22 mouse cellular contexts compared by ENCODE assay signal in genomic region chr11:55315966-55316365, GRCm38 (mm10). TPM values are rescaled to one million over a fixed set of nuclear protein-coding genes. Genes with fewer than 3 reads are reported as not detected.
DNase-seq lines count a peak whose midpoint lies in the region; ATAC-seq and TF ChIP-seq lines count a peak whose summit lies in the region.
"Had no signal": no experiment of that assay in that cellular context is flagged by ENCODE, and none has a peak within 500 bp of the region (broad histone marks: within the 10 kb centered on the region; RNA-seq: fewer than 3 reads in every experiment).

No protein-coding gene starts in this region.

- ATAC-seq in embryonic facial prominence, embryonic 14.5 days (ENCODE audit: low read depth) = no peak
- ATAC-seq: activated CD4-positive, CD25-positive, alpha-beta regulatory T cell, adult 4 months; forebrain, embryonic 16.5 days; hindbrain, postnatal 0 days; Patski had no signal

- peak; percentile 59 to 70 for DNase-seq in cerebellum, adult 2 months
- no peak for DNase-seq in cerebellum, postnatal 10 days
- DNase-seq in embryonic facial prominence, embryonic 14.5 days (ENCODE audit: low spot score) = peak; percentile 33
- DNase-seq in embryonic facial prominence, embryonic 10.5 days (ENCODE audit: low spot score) = no peak
- DNase-seq in urinary bladder, postnatal 36 days (ENCODE audit: low spot score in 2 of 2) = peak; percentile 19 to 36
- DNase-seq in urinary bladder, postnatal 4 days (ENCODE audit: low spot score in 2 of 2) = no peak
- no peak for DNase-seq in spleen, adult 12 weeks (ENCODE audit: low spot score)
- DNase-seq: adrenal gland, postnatal 14 days; embryo, embryonic 11 days; gastrocnemius, postnatal 10 days; heart, adult 18-20 months; heart, postnatal 10 days; heart, postnatal 4 days had no signal

- TF ChIP-seq POLR2A in cerebellum, adult 2 months (IDR thresholded peaks at IDR 0.05; ENCODE audit: borderline replicate concordance, insufficient read depth, low read length) = no peak

- no peaks in the 10 kb centered on the region for H3K9me3 ChIP-seq in embryonic facial prominence, embryonic 14.5 days (ENCODE audit: control insufficient read depth, low read length)
- H3K9me3 ChIP-seq in embryonic facial prominence, embryonic 10.5 days = no peaks in the 10 kb centered on the region
- H3K9me3 ChIP-seq: embryonic facial prominence, embryonic 12.5 days; forebrain, embryonic 12.5 days; heart, embryonic 10.5 days; hindbrain, embryonic 13.5 days had no signal

- no peak for TF ChIP-seq CTCF in cerebellum, adult 2 months (IDR thresholded peaks at IDR 0.05; ENCODE audit: borderline replicate concordance, insufficient read depth, low read depth, low read length)

- H3K4me3 ChIP-seq in cerebellum, adult 2 months (replicated peaks; ENCODE audit: insufficient read depth, low read depth, low read length) = peak overlapping the region; percentile 9
- H3K4me3 ChIP-seq in embryonic facial prominence, embryonic 14.5 days (ENCODE audit: low read depth, low read length) = no peak overlapping the region
- H3K4me3 ChIP-seq in embryonic facial prominence, embryonic 10.5 days = no peak overlapping the region
- H3K4me3 ChIP-seq: embryonic facial prominence, embryonic 12.5 days; forebrain, embryonic 12.5 days; heart, embryonic 10.5 days; hindbrain, embryonic 13.5 days had no signal

- H3K27me3 ChIP-seq in cerebellum, adult 2 months (ENCODE audit: control insufficient read depth, insufficient read depth, low read length) = no peaks in the 10 kb centered on the region
- H3K27me3 ChIP-seq in embryonic facial prominence, embryonic 14.5 days (replicated peaks; ENCODE audit: control insufficient read depth, insufficient read depth, low read length) = no peaks in the 10 kb centered on the region
- peaks cover 14% of the 10 kb centered on the region for H3K27me3 ChIP-seq in embryonic facial prominence, embryonic 10.5 days (replicated peaks; ENCODE audit: low read depth, poor library complexity, severe bottlenecking)
- H3K27me3 ChIP-seq: Patski had no signal

- H3K4me1 ChIP-seq in cerebellum, adult 2 months (ENCODE audit: control insufficient read depth, insufficient read depth, low read length) = peaks cover 46% of the 10 kb centered on the region
- H3K4me1 ChIP-seq in embryonic facial prominence, embryonic 14.5 days (ENCODE audit: control insufficient read depth, insufficient read depth, low read length) = no peaks in the 10 kb centered on the region
- H3K4me1 ChIP-seq in embryonic facial prominence, embryonic 10.5 days = peaks cover 13% of the 10 kb centered on the region
- H3K4me1 ChIP-seq: forebrain, embryonic 12.5 days; hindbrain, embryonic 13.5 days had no signal

- 9% methylated on average over 6 of the region's 6 CpGs for WGBS in cerebellum, adult 2 months
- 82% methylated on average over 6 of the region's 6 CpGs for WGBS in embryonic facial prominence, embryonic 14.5 days
- WGBS in embryonic facial prominence, embryonic 10.5 days = 91% methylated on average over 6 of the region's 6 CpGs

- H3K9ac ChIP-seq in embryonic facial prominence, embryonic 14.5 days (ENCODE audit: low read depth, low read length) = no peak overlapping the region
- H3K9ac ChIP-seq: embryonic facial prominence, embryonic 12.5 days; forebrain, embryonic 12.5 days; hindbrain, embryonic 13.5 days had no signal

- no peaks in the 10 kb centered on the region for H3K36me3 ChIP-seq in embryonic facial prominence, embryonic 14.5 days (ENCODE audit: control insufficient read depth, insufficient read depth, low read length)
- no peaks in the 10 kb centered on the region for H3K36me3 ChIP-seq in embryonic facial prominence, embryonic 10.5 days (replicated peaks)
- H3K36me3 ChIP-seq: embryonic facial prominence, embryonic 12.5 days; forebrain, embryonic 12.5 days; heart, embryonic 10.5 days; hindbrain, embryonic 13.5 days had no signal

- H3K4me2 ChIP-seq in embryonic facial prominence, embryonic 14.5 days (ENCODE audit: low read depth, low read length) = no peak overlapping the region
- H3K4me2 ChIP-seq: embryonic facial prominence, embryonic 12.5 days; forebrain, embryonic 12.5 days; hindbrain, embryonic 13.5 days had no signal

- 0 out of 2 replicates have a peak overlapping the region, but pooled peaks have one; percentile 34 for H3K27ac ChIP-seq in cerebellum, adult 2 months (ENCODE audit: insufficient read depth, low read length)
- no peak overlapping the region for H3K27ac ChIP-seq in embryonic facial prominence, embryonic 14.5 days (replicated peaks; ENCODE audit: low read depth, low read length)
- no peak overlapping the region for H3K27ac ChIP-seq in embryonic facial prominence, embryonic 10.5 days (replicated peaks)
- H3K27ac ChIP-seq: embryonic facial prominence, embryonic 12.5 days; forebrain, embryonic 12.5 days; heart, embryonic 10.5 days; hindbrain, embryonic 13.5 days; hindbrain, postnatal 0 days had no signal

RNA-seq across cellular contexts. Expression of gene Fat2, which starts 20.4 kb away (rescaled TPM):
- polyA plus RNA-seq in cerebellum, adult 2 months (2012; rRNA removed) = 86.7 and 104 TPM in 2 replicates
- 1.2 and 1.5 TPM in 2 replicates for polyA plus RNA-seq in embryonic facial prominence, embryonic 14.5 days (2014; fragmentation: Nextera tagmentation; extraction: Ambion mirVana)
- 0.12 and 0.13 TPM in 2 replicates for polyA plus RNA-seq in embryonic facial prominence, embryonic 10.5 days (2016; fragmentation: Nextera tagmentation; extraction: Ambion mirVana)
- polyA plus RNA-seq: activated CD4-positive, CD25-positive, alpha-beta regulatory T cell, adult 4 months; heart, embryonic 14.5 days had no signal

Comparison
In these comparisons a context has a peak if more than half of its experiments do, and no peak if none do; other contexts are left out.
1. DNase-seq: peak in cerebellum, adult 2 months (2 of 2), embryonic facial prominence, embryonic 14.5 days (single experiment) and urinary bladder, postnatal 36 days (2 of 2); none in cerebellum, postnatal 10 days (0 of 2), embryonic facial prominence, embryonic 10.5 days (single experiment), urinary bladder, postnatal 4 days (0 of 2) and spleen, adult 12 weeks (single experiment).
2. RNA of gene Fat2, which starts 20.4 kb away (polyA plus RNA-seq): 86.7 to 104 TPM in cerebellum, adult 2 months; 1.2 to 1.5 TPM in embryonic facial prominence, embryonic 14.5 days and 0.12 to 0.13 TPM in embryonic facial prominence, embryonic 10.5 days; every median in the first group is over 10 times any median in the second.